In genomic region chr2:174917975-174918374, GRCm38 (mm10) we compare ENCODE assay signal across 11 mouse cellular contexts.
A peak's percentile ranks its signal among the peaks of the same experiment; 100 is the strongest.
DNase-seq lines count a peak whose midpoint lies in the region; ATAC-seq and TF ChIP-seq lines count a peak whose summit lies in the region.
"Had no signal": no experiment of that assay in that cellular context is flagged by ENCODE, and none has a peak within 500 bp of the region (broad histone marks: within the 10 kb centered on the region; RNA-seq: fewer than 3 reads in every experiment).

No protein-coding gene starts in this region.

- H3K4me3 ChIP-seq in intestine, embryonic 15.5 days (replicated peaks), result no peak overlapping the region
- H3K4me3 ChIP-seq in intestine, postnatal 0 days (ENCODE audit: low read depth, low read length), result no peak overlapping the region
- peak overlapping the region; percentile 35 for H3K4me3 ChIP-seq in forebrain, embryonic 10.5 days
- 0 out of 2 replicates have a peak overlapping the region, but pooled peaks have one; percentile 17 for H3K4me3 ChIP-seq in limb, embryonic 10.5 days
- no peak overlapping the region for H3K4me3 ChIP-seq in neural tube, embryonic 14.5 days (ENCODE audit: low read depth, low read length)
- H3K4me3 ChIP-seq: erythroblast, embryonic 14.5 days had no signal

- ATAC-seq in intestine, embryonic 15.5 days, result peak; percentile 36; the same call in 1 of the 2 replicates
- ATAC-seq in intestine, postnatal 0 days, result no peak
- ATAC-seq in neural tube, embryonic 14.5 days (ENCODE audit: low read depth), result peak; percentile 49

- peak; percentile 47 for DNase-seq in forebrain, embryonic 10.5 days (ENCODE audit: extremely low spot score, low spot score)
- no peak for DNase-seq in limb, embryonic 10.5 days (ENCODE audit: low spot score)
- DNase-seq in adrenal gland, adult 8-10 months, result no peak
- no peak for DNase-seq in cerebellum, postnatal 36 days
- DNase-seq in adipocyte (ENCODE audit: low spot score), result no peak
- DNase-seq: heart, postnatal 14 days had no signal

- no peaks in the 10 kb centered on the region for H3K9me3 ChIP-seq in intestine, embryonic 15.5 days
- no peaks in the 10 kb centered on the region for H3K9me3 ChIP-seq in intestine, postnatal 0 days (ENCODE audit: control insufficient read depth)
- H3K9me3 ChIP-seq in forebrain, embryonic 10.5 days, result no peaks in the 10 kb centered on the region
- H3K9me3 ChIP-seq in limb, embryonic 10.5 days (replicated peaks), result no peaks in the 10 kb centered on the region
- H3K9me3 ChIP-seq in neural tube, embryonic 14.5 days (ENCODE audit: control insufficient read depth, low read length), result no peaks in the 10 kb centered on the region

- no peaks in the 10 kb centered on the region for H3K27me3 ChIP-seq in intestine, embryonic 15.5 days (replicated peaks)
- H3K27me3 ChIP-seq in intestine, postnatal 0 days (replicated peaks; ENCODE audit: control insufficient read depth, insufficient read depth, low read length), result no peaks in the 10 kb centered on the region
- H3K27me3 ChIP-seq in forebrain, embryonic 10.5 days (ENCODE audit: poor library complexity, severe bottlenecking), result no peaks in the 10 kb centered on the region
- H3K27me3 ChIP-seq in limb, embryonic 10.5 days (ENCODE audit: low read depth, poor library complexity, severe bottlenecking), result no peaks in the 10 kb centered on the region
- no peaks in the 10 kb centered on the region for H3K27me3 ChIP-seq in neural tube, embryonic 14.5 days (ENCODE audit: control insufficient read depth, insufficient read depth, low read length)

- no peak overlapping the region for H3K4me2 ChIP-seq in intestine, embryonic 15.5 days (replicated peaks)
- no peak overlapping the region for H3K4me2 ChIP-seq in intestine, postnatal 0 days (replicated peaks; ENCODE audit: low read depth)
- H3K4me2 ChIP-seq in neural tube, embryonic 14.5 days (ENCODE audit: low read depth, low read length), result peak overlapping the region; percentile 36

- 28% methylated on average over 5 of the region's 5 CpGs for whole genome bisulfite sequencing in intestine, embryonic 15.5 days
- 44% methylated on average over 5 of the region's 5 CpGs for WGBS in intestine, postnatal 0 days
- 7% methylated on average over 5 of the region's 5 CpGs for WGBS in forebrain, embryonic 10.5 days
- 24% methylated on average over 5 of the region's 5 CpGs for WGBS in limb, embryonic 10.5 days
- 5% methylated on average over 5 of the region's 5 CpGs for WGBS in neural tube, embryonic 14.5 days

- H3K36me3 ChIP-seq in intestine, embryonic 15.5 days, result no peaks in the 10 kb centered on the region
- H3K36me3 ChIP-seq in intestine, postnatal 0 days (ENCODE audit: control insufficient read depth, insufficient read depth), result no peaks in the 10 kb centered on the region
- H3K36me3 ChIP-seq in forebrain, embryonic 10.5 days (replicated peaks), result no peaks in the 10 kb centered on the region
- H3K36me3 ChIP-seq in limb, embryonic 10.5 days, result no peaks in the 10 kb centered on the region
- no peaks in the 10 kb centered on the region for H3K36me3 ChIP-seq in neural tube, embryonic 14.5 days (ENCODE audit: control insufficient read depth, insufficient read depth, low read length)

- no peak for TF ChIP-seq CTCF in intestine, postnatal 0 days (IDR thresholded peaks at IDR 0.05; ENCODE audit: low read depth)

- no peaks in the 10 kb centered on the region for H3K4me1 ChIP-seq in intestine, embryonic 15.5 days (replicated peaks)
- no peaks in the 10 kb centered on the region for H3K4me1 ChIP-seq in intestine, postnatal 0 days (replicated peaks; ENCODE audit: control insufficient read depth, insufficient read depth, low read length)
- H3K4me1 ChIP-seq in forebrain, embryonic 10.5 days, result peaks cover 60% of the 10 kb centered on the region
- H3K4me1 ChIP-seq in limb, embryonic 10.5 days, result peaks cover 39% of the 10 kb centered on the region
- peaks cover 4% of the 10 kb centered on the region for H3K4me1 ChIP-seq in neural tube, embryonic 14.5 days (ENCODE audit: control insufficient read depth, insufficient read depth, low read length)

- no peak overlapping the region for H3K27ac ChIP-seq in intestine, embryonic 15.5 days
- H3K27ac ChIP-seq in intestine, postnatal 0 days (ENCODE audit: low read depth, low read length), result no peak overlapping the region
- H3K27ac ChIP-seq in forebrain, embryonic 10.5 days, result peak overlapping the region; percentile 95
- peak overlapping the region; percentile 87 for H3K27ac ChIP-seq in limb, embryonic 10.5 days
- peak overlapping the region; percentile 91 for H3K27ac ChIP-seq in neural tube, embryonic 14.5 days (ENCODE audit: low read depth, low read length)
- H3K27ac ChIP-seq: liver, embryonic 14.5 days had no signal

- no peak overlapping the region for H3K9ac ChIP-seq in intestine, embryonic 15.5 days
- H3K9ac ChIP-seq in intestine, postnatal 0 days (ENCODE audit: low read depth, low read length), result no peak overlapping the region
- peak overlapping the region; percentile 37; the same call in 1 of the 2 replicates for H3K9ac ChIP-seq in neural tube, embryonic 14.5 days (replicated peaks; ENCODE audit: low read depth, low read length)
- H3K9ac ChIP-seq: liver, embryonic 14.5 days had no signal

Comparison
In these comparisons a context has a peak if more than half of its experiments do, and no peak if none do; other contexts are left out.
1. H3K27ac ChIP-seq: peak in forebrain, embryonic 10.5 days (single experiment), limb, embryonic 10.5 days (single experiment) and neural tube, embryonic 14.5 days (single experiment); none in intestine, embryonic 15.5 days (single experiment) and intestine, postnatal 0 days (single experiment).
2. H3K4me3 ChIP-seq: peak in forebrain, embryonic 10.5 days (single experiment) and limb, embryonic 10.5 days (single experiment); none in intestine, embryonic 15.5 days (single experiment), intestine, postnatal 0 days (single experiment) and neural tube, embryonic 14.5 days (single experiment).